Mouse (Mus musculus): ENCODE data around the gene Gm21985.

Gm21985 gene

GRCm38 (mm10) chr2:112332051-112332898 lies 66.2 kb downstream of the Gm21985 start:
- DNase-seq (ENCODE audit: low spot score) = peak; percentile 9

DNA sequence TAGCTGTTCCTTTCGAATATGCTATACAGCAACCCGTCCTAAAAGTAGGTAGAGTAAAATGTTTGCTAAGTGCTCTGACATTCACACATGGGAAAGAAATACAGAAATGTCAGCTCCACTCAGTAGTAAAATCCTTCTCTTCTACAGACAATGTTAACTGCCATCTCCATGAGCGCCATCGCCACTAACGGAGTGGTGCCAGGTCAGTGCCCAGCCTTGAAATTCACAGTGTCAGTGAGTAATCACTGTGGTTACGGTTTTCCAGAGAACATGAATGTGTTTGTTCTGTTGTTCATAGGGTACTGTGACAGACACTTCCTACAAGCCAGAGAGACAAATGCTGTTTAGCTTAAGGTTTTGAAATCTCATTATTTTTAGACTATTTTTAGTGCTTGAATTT lies 71.1 kb downstream of the Gm21985 start:
- DNase-seq (ENCODE audit: low spot score) = no peak

GRCm38 (mm10) chr2:112339736-112340135 lies 73.6 kb downstream of the Gm21985 start:
- DNase-seq (ENCODE audit: low spot score) = no peak

- no peak for DNase-seq (ENCODE audit: low spot score)
These were observed 75.0 kb downstream of the Gm21985 start for GRCm38 (mm10) chr2:112341117-112341516.

DNA sequence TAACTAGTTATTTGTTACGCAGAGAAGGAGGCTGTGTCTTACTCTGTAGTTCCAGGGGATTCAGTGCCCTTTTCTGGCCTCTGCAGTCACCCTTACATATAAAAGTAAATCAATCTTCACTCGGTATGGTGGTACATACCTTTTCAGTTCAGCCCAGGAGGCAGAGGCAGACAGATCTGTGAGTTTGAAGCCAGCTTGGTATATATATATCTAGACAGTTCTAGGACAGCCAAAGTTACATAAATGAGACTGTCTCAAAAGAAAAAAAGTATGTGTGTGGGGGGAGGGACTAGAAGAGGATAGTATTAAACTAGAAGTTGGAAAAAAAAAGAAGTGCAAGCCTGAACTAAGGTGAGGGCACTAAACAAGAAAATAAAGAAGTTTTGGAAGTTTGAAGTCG lies 82.1 kb downstream of the Gm21985 start:
- no peak for DNase-seq (ENCODE audit: low spot score)

- DNase-seq (ENCODE audit: low spot score) = no peak
These were observed 87.8 kb downstream of the Gm21985 start for GRCm38 (mm10) chr2:112353685-112354455.

DNA sequence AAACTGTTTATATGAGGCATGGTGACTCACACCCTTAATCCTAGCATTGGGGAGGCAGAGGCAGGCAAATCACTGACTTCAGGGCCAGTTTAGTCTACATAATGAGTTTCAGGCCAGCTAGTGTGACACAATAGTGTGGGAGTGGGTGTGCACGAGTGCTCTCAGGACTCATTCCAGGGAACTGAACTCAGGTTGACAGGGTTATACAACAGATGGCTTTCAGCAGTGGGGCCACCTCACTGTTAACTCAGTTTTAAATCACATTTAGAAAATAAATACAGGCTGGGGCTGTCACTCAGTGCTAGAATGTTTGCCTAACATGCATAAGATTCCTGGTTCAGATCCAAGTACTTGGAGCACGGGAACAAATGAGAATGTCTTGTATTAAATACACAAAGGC lies 93.5 kb downstream of the Gm21985 start:
- DNase-seq (ENCODE audit: low spot score) = no peak

DNA sequence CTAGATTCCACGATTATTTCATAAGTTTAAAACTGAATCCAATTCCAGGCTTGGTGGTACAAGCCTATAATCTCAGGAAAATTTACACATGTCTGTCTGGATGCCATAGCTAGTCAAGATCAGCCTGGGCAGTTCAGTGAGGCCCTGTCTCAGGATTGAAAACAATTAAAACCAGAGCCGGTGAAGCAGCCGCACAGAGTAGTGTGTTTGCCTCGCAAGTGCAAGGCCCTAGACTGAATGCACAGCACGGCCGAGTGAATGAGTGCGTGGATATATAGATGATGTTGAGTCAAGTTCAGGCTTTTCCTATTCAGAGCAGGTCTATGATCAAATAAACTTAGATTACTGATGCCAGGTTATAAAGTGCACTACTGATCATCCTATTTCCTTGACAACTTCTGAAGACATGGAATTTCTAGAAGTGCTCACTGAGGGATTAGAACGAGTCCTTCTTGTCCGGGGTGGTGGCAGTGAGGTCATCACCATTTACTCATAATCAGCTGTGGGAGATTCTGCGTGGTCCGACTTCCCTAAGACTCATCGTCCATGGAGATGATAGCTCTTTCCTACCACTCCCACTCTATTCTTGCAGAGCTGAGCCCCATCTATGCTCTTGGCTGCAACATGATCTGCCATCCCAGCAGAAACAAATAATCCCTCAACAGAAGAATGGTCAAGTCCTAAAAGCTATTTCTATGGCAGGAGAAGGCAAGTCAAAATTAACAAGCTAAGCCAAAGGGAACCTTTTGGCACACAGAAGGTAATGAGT lies 94.1 kb downstream of the Gm21985 start:
- DNase-seq (ENCODE audit: low spot score) = no peak

DNA sequence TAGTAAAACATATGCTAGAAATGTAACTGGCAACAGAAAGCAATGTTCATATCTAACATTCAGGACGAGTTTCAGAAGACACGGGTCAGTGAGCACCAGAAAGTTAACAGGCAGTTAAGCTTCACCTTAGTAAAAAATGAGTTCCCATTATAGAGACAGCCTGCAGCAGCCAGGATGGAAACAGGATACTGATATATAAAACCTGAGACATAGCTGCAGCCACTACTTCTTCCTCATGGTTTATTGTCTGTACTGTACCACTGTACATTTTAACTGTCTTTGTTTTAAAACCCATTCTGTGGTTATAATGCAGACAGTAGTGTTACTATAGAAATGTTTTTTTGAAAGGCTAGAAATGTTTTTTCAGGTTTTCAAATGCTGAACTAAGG lies 94.7 kb downstream of the Gm21985 start:
- DNase-seq (ENCODE audit: low spot score) = no peak

- DNase-seq (ENCODE audit: low spot score) = no peak
These were observed 101.1 kb downstream of the Gm21985 start for GRCm38 (mm10) chr2:112367222-112367621.

GRCm38 (mm10) chr2:112367726-112368673 lies 101.9 kb downstream of the Gm21985 start, which contains the start of gene Emc4:
TSS of gene Emc4 (minus strand) at chr2:112368027.
- peak; percentile 86 for DNase-seq (ENCODE audit: low spot score)

- DNase-seq (ENCODE audit: low spot score) = peak; percentile 24
These were observed 103.8 kb downstream of the Gm21985 start for GRCm38 (mm10) chr2:112369941-112370340.

DNA sequence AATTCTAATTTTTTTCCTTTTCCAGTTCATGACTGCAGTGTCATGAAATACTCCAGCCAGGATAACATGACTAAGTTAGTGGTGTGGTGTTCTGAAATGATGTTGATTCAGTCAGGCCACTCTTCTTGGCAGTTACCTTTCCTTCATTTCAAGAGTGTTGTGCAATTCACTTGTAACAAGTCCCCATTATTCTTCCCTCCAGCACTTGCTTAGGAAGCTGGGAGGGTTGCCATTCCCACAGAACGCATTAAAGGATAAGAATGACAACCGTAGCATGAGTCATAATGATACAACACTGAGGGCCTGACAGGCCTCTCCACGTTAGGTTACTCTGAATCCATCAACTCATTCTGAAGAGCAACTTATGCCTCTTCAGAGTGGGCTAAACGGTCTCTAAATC lies 107.0 kb downstream of the Gm21985 start:
- no peak for DNase-seq (ENCODE audit: low spot score)

- DNase-seq (ENCODE audit: low spot score) = no peak
These were observed 108.5 kb downstream of the Gm21985 start for GRCm38 (mm10) chr2:112374610-112375009.

DNA sequence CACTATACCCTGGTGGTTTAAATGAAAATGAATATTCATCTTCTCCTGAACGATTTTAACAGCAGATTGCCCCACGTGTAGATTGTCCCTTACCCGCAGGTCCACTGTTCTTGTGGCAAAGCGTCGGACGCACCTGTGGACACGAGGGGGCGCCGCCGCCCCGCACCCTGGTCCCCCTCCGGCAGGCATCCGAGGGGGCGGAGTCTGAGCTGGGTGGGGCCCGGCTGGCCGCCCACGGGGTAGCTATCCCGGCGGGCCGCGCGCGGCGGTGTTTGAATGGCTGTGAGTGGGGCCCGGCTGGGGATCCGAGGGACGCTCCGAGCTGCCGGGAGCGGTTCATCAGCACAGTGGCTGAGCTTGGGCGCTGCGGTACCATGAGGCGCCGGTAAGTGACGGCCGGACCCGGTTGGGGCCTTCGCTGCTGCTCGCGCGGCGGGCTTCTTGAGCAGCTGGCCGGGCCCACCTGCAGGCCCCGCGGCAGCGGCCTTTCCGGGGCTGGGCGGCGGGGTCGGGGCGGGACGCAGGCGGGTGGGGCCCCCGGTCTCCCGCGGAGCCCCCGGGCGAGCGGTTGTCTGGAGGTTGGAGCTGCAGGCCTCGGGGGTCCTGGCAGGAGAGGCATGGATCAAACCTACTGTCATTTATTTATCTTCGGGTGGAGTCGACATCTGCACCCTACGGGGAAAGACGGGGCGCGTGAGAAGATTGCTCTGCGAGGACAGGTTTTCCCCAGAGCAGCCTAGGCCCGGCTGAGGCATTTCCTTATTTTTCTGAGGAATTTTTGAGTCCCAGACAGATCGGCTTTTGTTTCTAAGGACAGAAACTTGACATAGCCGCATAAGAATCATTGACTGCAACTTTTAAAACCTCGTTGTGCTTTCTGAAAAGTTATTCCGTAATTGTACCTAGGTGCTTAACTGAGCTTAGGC lies 113.1 kb downstream of the Gm21985 start, which contains the start of gene Katnbl1:
Gene Katnbl1 (plus strand): TSS at position 239 of the 926 bp plus-strand sequence.
- peak; percentile 96 for DNase-seq (ENCODE audit: low spot score)

DNA sequence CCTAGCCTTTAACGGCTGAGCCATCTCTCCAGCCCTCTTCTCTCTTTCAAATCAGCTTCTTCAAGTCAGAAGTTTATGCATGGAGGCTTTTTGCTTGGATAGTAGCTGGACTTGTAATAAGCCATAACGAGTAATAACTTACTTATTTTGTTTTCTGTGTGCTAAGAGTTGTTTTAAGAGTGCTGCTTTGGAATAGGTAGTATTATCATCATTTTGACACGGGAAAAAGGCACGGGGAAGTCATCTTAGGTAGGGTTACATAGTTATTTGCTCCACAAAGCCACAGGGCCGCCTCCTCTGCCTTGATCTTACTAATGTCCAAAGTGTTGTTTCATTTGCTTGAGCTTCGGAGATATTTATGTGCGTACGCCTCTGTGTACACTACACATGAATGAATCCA lies 114.0 kb downstream of the Gm21985 start:
- no peak for DNase-seq (ENCODE audit: low spot score)

GRCm38 (mm10) chr2:112381219-112381618 lies 115.1 kb downstream of the Gm21985 start:
- DNase-seq (ENCODE audit: low spot score) = no peak

GRCm38 (mm10) chr2:112390843-112391242 lies 124.7 kb downstream of the Gm21985 start:
- no peak for DNase-seq (ENCODE audit: low spot score)

- DNase-seq (ENCODE audit: low spot score) = no peak
These were observed 125.4 kb downstream of the Gm21985 start for GRCm38 (mm10) chr2:112391346-112392000.

Measured in ovary, postnatal 36 days (tissue).